Mouse (Mus musculus): ENCODE measurements at regions not wholly inside any gene's neighbourhood (a gene's known extent, or its start where the extent isn't known, plus 50 kb on each side); places are given as distances from the start of the nearest gene placed in this dataset.

- no peaks in the 10 kb centered on the region for H3K36me3 ChIP-seq (ENCODE audit: control insufficient read depth, insufficient read depth, low read length)
- no peak overlapping the region for H3K4me3 ChIP-seq (ENCODE audit: low read depth, low read length)
- no peaks in the 10 kb centered on the region for H3K27me3 ChIP-seq (replicated peaks; ENCODE audit: control insufficient read depth, insufficient read depth, low read length)
- DNase-seq (ENCODE audit: low spot score) (no peak), ATAC-seq (replicated peaks; ENCODE audit: low FRiP score) (no peak)
- no peak overlapping the region for H3K9ac ChIP-seq (ENCODE audit: low read depth, low read length)
- H3K4me1 ChIP-seq (replicated peaks; ENCODE audit: control insufficient read depth, insufficient read depth, low read length) = no peaks in the 10 kb centered on the region
- H3K27ac ChIP-seq (ENCODE audit: low read depth, low read length) = no peak overlapping the region
- H3K9me3 ChIP-seq (ENCODE audit: control insufficient read depth, low read length) = no peaks in the 10 kb centered on the region
- no peak overlapping the region for H3K4me2 ChIP-seq
- WGBS = 71% methylated on average over 1 of the region's 1 CpGs
Observed at GRCm38 (mm10) chr5:27963765-27964164, 107.4 kb upstream of the Insig1 start.

- Histone ChIP-seq H3K9ac (ENCODE audit: low read depth, low read length) (no peak overlapping the region), H3K4me2 (no peak overlapping the region), H3K4me1 (replicated peaks; ENCODE audit: control insufficient read depth, insufficient read depth, low read length) (no peaks in the 10 kb centered on the region), H3K4me3 (ENCODE audit: low read depth, low read length) (no peak overlapping the region), H3K36me3 (ENCODE audit: control insufficient read depth, insufficient read depth, low read length) (no peaks in the 10 kb centered on the region), H3K27me3 (replicated peaks; ENCODE audit: control insufficient read depth, insufficient read depth, low read length) (no peaks in the 10 kb centered on the region), H3K27ac (ENCODE audit: low read depth, low read length) (no peak overlapping the region), H3K9me3 (ENCODE audit: control insufficient read depth, low read length) (no peaks in the 10 kb centered on the region)
- 17% methylated on average over 2 of the region's 2 CpGs for WGBS
- no peak for ATAC-seq (replicated peaks; ENCODE audit: low FRiP score)
- DNase-seq (ENCODE audit: low spot score) = peak; percentile 51
Observed at GRCm38 (mm10) chr5:27995186-27995585, 76.0 kb upstream of the Insig1 start.

GRCm38 (mm10) chr5:27997751-27998150 is 73.4 kb upstream of the Insig1 start:
- 73% methylated on average over 8 of the region's 8 CpGs for WGBS
- Histone ChIP-seq H3K36me3 (ENCODE audit: control insufficient read depth, insufficient read depth, low read length) (no peaks in the 10 kb centered on the region), H3K4me1 (replicated peaks; ENCODE audit: control insufficient read depth, insufficient read depth, low read length) (no peaks in the 10 kb centered on the region), H3K4me2 (no peak overlapping the region), H3K9me3 (ENCODE audit: control insufficient read depth, low read length) (no peaks in the 10 kb centered on the region), H3K27me3 (replicated peaks; ENCODE audit: control insufficient read depth, insufficient read depth, low read length) (no peaks in the 10 kb centered on the region), H3K9ac (ENCODE audit: low read depth, low read length) (no peak overlapping the region), H3K27ac (ENCODE audit: low read depth, low read length) (no peak overlapping the region), H3K4me3 (ENCODE audit: low read depth, low read length) (no peak overlapping the region)
- DNase-seq (ENCODE audit: low spot score) = no peak
- ATAC-seq (replicated peaks; ENCODE audit: low FRiP score) = no peak

- H3K4me2 ChIP-seq = no peak overlapping the region
- H3K27me3 ChIP-seq (replicated peaks; ENCODE audit: control insufficient read depth, insufficient read depth, low read length) = no peaks in the 10 kb centered on the region; the same call in 1 of the 2 replicates
- no peaks in the 10 kb centered on the region for H3K4me1 ChIP-seq (replicated peaks; ENCODE audit: control insufficient read depth, insufficient read depth, low read length)
- no peak; the same call in 1 of the 2 replicates for ATAC-seq (replicated peaks; ENCODE audit: low FRiP score)
- WGBS = 79% methylated on average over 1 of the region's 1 CpGs
- H3K27ac ChIP-seq (ENCODE audit: low read depth, low read length) = no peak overlapping the region
- no peak overlapping the region for H3K4me3 ChIP-seq (ENCODE audit: low read depth, low read length)
- H3K9ac ChIP-seq (ENCODE audit: low read depth, low read length) = no peak overlapping the region
- H3K9me3 ChIP-seq (ENCODE audit: control insufficient read depth, low read length) = no peaks in the 10 kb centered on the region
- no peaks in the 10 kb centered on the region for H3K36me3 ChIP-seq (ENCODE audit: control insufficient read depth, insufficient read depth, low read length)
- DNase-seq (ENCODE audit: low spot score) = no peak
Observed at GRCm38 (mm10) chr5:28002922-28003321, 68.2 kb upstream of the Insig1 start.

- 67% methylated on average over 6 of the region's 6 CpGs for WGBS
- H3K4me2 ChIP-seq = no peak overlapping the region
- no peaks in the 10 kb centered on the region; the same call in 1 of the 2 replicates for H3K27me3 ChIP-seq (replicated peaks; ENCODE audit: control insufficient read depth, insufficient read depth, low read length)
- H3K27ac ChIP-seq (ENCODE audit: low read depth, low read length) = no peak overlapping the region
- no peaks in the 10 kb centered on the region for H3K9me3 ChIP-seq (ENCODE audit: control insufficient read depth, low read length)
- no peak overlapping the region for H3K4me3 ChIP-seq (ENCODE audit: low read depth, low read length)
- ATAC-seq (replicated peaks; ENCODE audit: low FRiP score) = no peak
- H3K9ac ChIP-seq (ENCODE audit: low read depth, low read length) = no peak overlapping the region
- DNase-seq (ENCODE audit: low spot score) = no peak
- H3K4me1 ChIP-seq (replicated peaks; ENCODE audit: control insufficient read depth, insufficient read depth, low read length) = no peaks in the 10 kb centered on the region
- no peaks in the 10 kb centered on the region for H3K36me3 ChIP-seq (ENCODE audit: control insufficient read depth, insufficient read depth, low read length)
Observed at GRCm38 (mm10) chr5:28003756-28004486, 67.2 kb upstream of the Insig1 start.

- Histone ChIP-seq H3K9ac (ENCODE audit: low read depth, low read length) (no peak overlapping the region), H3K4me3 (ENCODE audit: low read depth, low read length) (no peak overlapping the region), H3K9me3 (ENCODE audit: control insufficient read depth, low read length) (no peaks in the 10 kb centered on the region), H3K4me2 (no peak overlapping the region), H3K27me3 (replicated peaks; ENCODE audit: control insufficient read depth, insufficient read depth, low read length) (no peaks in the 10 kb centered on the region; the same call in 1 of the 2 replicates), H3K4me1 (replicated peaks; ENCODE audit: control insufficient read depth, insufficient read depth, low read length) (no peaks in the 10 kb centered on the region), H3K36me3 (ENCODE audit: control insufficient read depth, insufficient read depth, low read length) (no peaks in the 10 kb centered on the region), H3K27ac (ENCODE audit: low read depth, low read length) (no peak overlapping the region)
- ATAC-seq (replicated peaks; ENCODE audit: low FRiP score) (no peak), DNase-seq (ENCODE audit: low spot score) (no peak)
Observed at GRCm38 (mm10) chr5:28004487-28004827, 66.7 kb upstream of the Insig1 start.

- WGBS = 81% methylated on average over 4 of the region's 4 CpGs
- no peak overlapping the region for H3K9ac ChIP-seq (ENCODE audit: low read depth, low read length)
- ATAC-seq (replicated peaks; ENCODE audit: low FRiP score) = no peak
Observed at GRCm38 (mm10) chr5:28009386-28009785, 61.8 kb upstream of the Insig1 start.

GRCm38 (mm10) chr5:28009871-28010270 is 61.3 kb upstream of the Insig1 start:
- ATAC-seq (replicated peaks; ENCODE audit: low FRiP score) = no peak
- 65% methylated on average over 2 of the region's 2 CpGs for WGBS

More at GRCm38 (mm10) chr5:28009386-28009785, 61.8 kb upstream of the Insig1 start:
- no peak overlapping the region for H3K4me3 ChIP-seq (ENCODE audit: low read depth, low read length)
- no peak overlapping the region for H3K4me2 ChIP-seq
- no peak overlapping the region for H3K27ac ChIP-seq (ENCODE audit: low read depth, low read length)
- no peak for DNase-seq (ENCODE audit: low spot score)
- no peaks in the 10 kb centered on the region for H3K36me3 ChIP-seq (ENCODE audit: control insufficient read depth, insufficient read depth, low read length)
- H3K4me1 ChIP-seq (replicated peaks; ENCODE audit: control insufficient read depth, insufficient read depth, low read length) = no peaks in the 10 kb centered on the region
- no peaks in the 10 kb centered on the region for H3K9me3 ChIP-seq (ENCODE audit: control insufficient read depth, low read length)
- no peaks in the 10 kb centered on the region for H3K27me3 ChIP-seq (replicated peaks; ENCODE audit: control insufficient read depth, insufficient read depth, low read length)

GRCm38 (mm10) chr5:28010529-28010928 is 60.6 kb upstream of the Insig1 start:
- DNase-seq (ENCODE audit: low spot score) (peak; percentile 20), ATAC-seq (replicated peaks; ENCODE audit: low FRiP score) (no peak)
- no peak overlapping the region for H3K4me2 ChIP-seq
- no peaks in the 10 kb centered on the region for H3K9me3 ChIP-seq (ENCODE audit: control insufficient read depth, low read length)
- H3K4me3 ChIP-seq (ENCODE audit: low read depth, low read length) = no peak overlapping the region
- WGBS = 74% methylated on average over 3 of the region's 3 CpGs
- H3K27ac ChIP-seq (ENCODE audit: low read depth, low read length) = no peak overlapping the region
- H3K27me3 ChIP-seq (replicated peaks; ENCODE audit: control insufficient read depth, insufficient read depth, low read length) = no peaks in the 10 kb centered on the region
- H3K36me3 ChIP-seq (ENCODE audit: control insufficient read depth, insufficient read depth, low read length) = no peaks in the 10 kb centered on the region
- H3K9ac ChIP-seq (ENCODE audit: low read depth, low read length) = no peak overlapping the region
- H3K4me1 ChIP-seq (replicated peaks; ENCODE audit: control insufficient read depth, insufficient read depth, low read length) = no peaks in the 10 kb centered on the region

More at GRCm38 (mm10) chr5:28009871-28010270, 61.3 kb upstream of the Insig1 start:
- Histone ChIP-seq H3K9ac (ENCODE audit: low read depth, low read length) (no peak overlapping the region), H3K9me3 (ENCODE audit: control insufficient read depth, low read length) (no peaks in the 10 kb centered on the region), H3K27me3 (replicated peaks; ENCODE audit: control insufficient read depth, insufficient read depth, low read length) (no peaks in the 10 kb centered on the region), H3K4me1 (replicated peaks; ENCODE audit: control insufficient read depth, insufficient read depth, low read length) (no peaks in the 10 kb centered on the region), H3K27ac (ENCODE audit: low read depth, low read length) (no peak overlapping the region), H3K4me2 (no peak overlapping the region), H3K36me3 (ENCODE audit: control insufficient read depth, insufficient read depth, low read length) (no peaks in the 10 kb centered on the region), H3K4me3 (ENCODE audit: low read depth, low read length) (no peak overlapping the region)
- DNase-seq (ENCODE audit: low spot score) = peak; percentile 8
